Mouse (Mus musculus) cerebellum, postnatal 10 days (tissue): ENCODE data around the gene Gpc3.
A peak's percentile ranks its signal among the peaks of the same experiment; 100 is the strongest.

Source experiments
- DNase-seq, 2 experiments: peaks; one replicate each; pipeline ENCODE4 v3.0.0; 2021; ENCODE audit warnings: mixed read lengths in 2 of 2

The Gpc3 gene

DNA sequence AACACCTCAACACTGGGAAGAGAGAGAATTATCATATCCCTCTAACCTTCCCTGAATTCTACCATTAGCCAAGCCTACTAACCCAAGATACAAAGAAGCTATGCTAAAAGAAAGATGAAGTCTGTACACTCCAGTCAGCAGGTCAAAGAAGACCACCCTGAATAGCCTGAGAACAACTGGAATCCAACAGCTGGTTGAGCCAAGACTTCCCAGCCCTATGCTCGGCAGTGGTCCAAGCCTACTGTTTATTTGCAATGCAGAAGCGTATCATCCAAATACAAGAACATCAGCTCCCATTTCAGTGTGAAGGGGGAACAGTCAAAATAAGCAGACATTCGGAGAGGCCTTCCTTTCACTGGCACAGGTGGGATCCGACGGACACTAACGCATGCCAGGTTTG, 56.3 kb downstream of the Gpc3 start:
- DNase-seq, result no peak

- no peak for DNase-seq
These were observed 62.5 kb downstream of the Gpc3 start for GRCm38 (mm10) chrX:52551296-52551695.

DNA sequence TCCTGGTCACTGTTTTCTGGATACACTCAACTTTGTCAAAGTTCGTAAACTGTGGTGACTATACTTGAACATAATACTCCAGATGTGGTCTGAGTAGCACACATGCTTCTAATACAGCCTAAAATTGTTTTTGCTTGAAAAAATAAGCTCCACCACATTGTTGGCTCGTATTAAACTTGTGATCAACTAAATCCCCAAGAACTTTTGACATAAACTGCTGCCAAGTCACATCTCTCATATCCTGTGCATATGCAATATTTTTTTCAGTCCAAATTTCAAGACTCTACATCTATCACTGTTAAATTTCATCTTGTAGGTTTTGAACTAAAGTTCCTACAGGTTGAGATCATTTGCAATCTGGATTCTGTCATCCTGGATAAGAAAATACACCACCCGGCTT, 69.1 kb downstream of the Gpc3 start:
- DNase-seq, result no peak

DNA sequence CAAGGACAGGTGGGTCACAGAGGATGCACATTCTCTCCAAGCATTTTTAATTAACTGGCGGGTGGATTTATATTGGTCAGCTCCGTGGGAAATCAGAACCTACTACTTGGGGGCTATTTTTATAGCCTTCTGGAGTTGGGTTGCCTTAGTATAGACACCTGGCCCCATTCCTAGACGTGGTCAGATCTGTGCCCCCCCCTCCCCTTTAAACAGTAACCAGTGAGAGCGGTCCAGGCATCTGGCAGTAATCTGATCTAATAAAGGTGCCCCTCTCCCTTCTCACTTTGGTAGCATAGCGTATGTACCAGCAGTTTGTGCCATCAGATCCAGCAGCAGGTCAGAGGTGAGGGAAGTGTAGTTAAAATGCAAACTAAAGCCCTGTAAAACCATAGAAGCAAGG, 76.5 kb downstream of the Gpc3 start:
- DNase-seq, result no peak

GRCm38 (mm10) chrX:52533766-52534165, 80.0 kb downstream of the Gpc3 start:
- DNase-seq, result no peak

GRCm38 (mm10) chrX:52533098-52533497, 80.7 kb downstream of the Gpc3 start:
- DNase-seq, result peak; percentile 5 to 22

- DNase-seq, result no peak
These were observed 81.6 kb downstream of the Gpc3 start for GRCm38 (mm10) chrX:52532124-52532523.

- no peak for DNase-seq
These were observed 87.7 kb downstream of the Gpc3 start for GRCm38 (mm10) chrX:52526086-52526485.

DNA sequence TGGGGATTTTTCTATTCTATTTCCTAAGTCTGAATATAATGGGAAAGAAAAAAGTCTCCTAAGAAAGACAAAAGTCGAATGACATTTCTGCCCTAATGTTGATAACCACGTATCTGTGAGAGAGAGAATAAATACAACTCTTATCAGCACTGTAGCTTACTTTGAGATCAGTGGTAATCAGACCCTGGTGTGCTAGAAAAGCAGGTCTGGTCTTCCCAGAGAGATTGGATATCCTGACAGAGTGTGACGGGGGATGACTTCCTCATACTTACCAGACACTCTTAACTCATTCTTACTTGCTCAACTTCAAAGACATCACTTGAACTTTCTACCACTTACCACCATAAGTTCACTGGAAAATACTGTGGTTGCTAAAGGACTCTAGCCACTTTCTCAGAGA, 88.6 kb downstream of the Gpc3 start:
- DNase-seq, result no peak

DNA sequence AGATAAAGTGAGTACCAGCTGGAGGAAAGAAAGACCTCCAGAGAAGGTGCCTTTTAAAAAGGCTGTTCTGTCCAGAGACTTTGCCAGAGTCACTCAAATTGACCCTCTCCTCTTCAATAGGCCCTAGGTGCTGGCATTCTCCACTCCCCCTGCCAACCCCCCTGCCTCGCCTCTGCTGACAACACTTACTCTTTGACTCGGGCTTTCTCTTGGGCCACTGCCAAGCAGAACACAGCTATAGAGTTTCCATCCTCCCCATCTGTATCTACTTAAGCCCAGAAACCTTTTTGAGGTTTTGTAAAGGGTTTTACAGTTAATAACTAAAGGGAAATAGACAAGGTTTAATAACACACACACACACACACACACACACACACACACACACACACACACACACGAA, 99.2 kb downstream of the Gpc3 start:
- peak; percentile 2 to 28 for DNase-seq

DNA sequence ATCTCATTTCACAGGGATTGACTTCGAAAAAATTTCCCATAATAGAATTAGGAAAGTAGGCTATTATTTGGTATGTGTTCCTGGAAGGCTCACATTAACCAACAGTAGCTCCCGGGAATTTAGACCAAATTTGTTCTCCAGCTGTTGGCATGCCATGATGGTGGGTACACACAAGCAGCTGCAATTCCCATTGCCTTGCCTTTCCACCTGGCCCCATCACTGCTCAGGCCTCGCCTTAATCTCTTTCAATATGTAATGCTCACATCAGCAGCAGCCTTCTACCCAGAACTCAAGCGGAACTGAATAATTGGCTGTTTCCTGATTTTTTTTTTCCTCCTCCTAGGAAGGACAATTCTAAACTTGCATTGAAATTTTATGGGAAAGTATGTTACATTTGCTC, 102.6 kb downstream of the Gpc3 start:
- DNase-seq, result no peak

GRCm38 (mm10) chrX:52503857-52504256, 109.9 kb downstream of the Gpc3 start:
- DNase-seq, result no peak

GRCm38 (mm10) chrX:52489461-52489860, 124.3 kb downstream of the Gpc3 start:
- no peak for DNase-seq

DNA sequence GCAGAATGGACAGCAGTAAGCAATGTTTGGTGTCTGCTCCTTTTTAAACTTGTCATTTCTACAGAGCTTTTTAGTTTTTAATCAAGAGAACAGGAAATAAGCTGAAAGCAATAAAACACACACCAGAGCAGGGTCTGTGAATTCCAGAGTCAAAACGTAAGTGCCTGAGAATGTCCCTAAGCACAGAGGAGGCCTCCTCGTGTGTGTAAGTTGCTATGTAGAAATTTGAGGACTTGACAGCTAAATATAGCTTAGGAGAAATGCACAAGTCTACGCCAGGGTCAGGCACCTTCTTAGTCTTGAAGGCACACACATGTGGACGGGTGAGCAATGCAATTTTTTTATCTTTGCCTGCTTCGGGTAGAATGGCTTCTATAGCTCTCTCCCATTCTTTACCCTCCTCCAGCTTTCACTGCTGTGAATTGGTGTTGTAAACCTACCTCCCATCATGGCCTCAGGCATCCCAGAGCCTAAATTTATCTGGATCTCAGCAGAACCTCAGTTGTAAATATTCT, 158.6 kb downstream of the Gpc3 start:
- DNase-seq, result no peak

GRCm38 (mm10) chrX:52453445-52454182, 160.1 kb downstream of the Gpc3 start:
- peak; percentile 84 for DNase-seq

GRCm38 (mm10) chrX:52449177-52449576, 164.6 kb downstream of the Gpc3 start:
- DNase-seq, result no peak

DNA sequence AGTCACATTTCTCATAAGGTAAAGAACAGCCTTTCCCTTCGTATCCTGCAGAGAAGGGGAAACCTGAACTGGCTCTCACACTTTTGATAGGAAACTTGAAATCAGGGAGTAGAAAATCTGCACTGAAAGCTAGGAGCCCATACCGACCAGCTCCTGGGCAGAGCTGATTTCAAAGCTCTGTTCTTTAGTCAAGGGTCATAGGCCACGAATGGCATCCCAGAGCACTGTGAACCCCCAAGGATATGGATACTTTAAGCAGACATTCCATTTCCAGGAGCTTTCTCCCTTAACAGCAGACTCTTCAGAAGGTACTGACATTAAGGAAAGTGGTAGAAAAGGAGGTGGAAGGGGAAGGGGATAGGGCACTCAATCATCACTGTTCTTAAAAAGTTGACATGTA, 165.3 kb downstream of the Gpc3 start:
- no peak for DNase-seq

DNA sequence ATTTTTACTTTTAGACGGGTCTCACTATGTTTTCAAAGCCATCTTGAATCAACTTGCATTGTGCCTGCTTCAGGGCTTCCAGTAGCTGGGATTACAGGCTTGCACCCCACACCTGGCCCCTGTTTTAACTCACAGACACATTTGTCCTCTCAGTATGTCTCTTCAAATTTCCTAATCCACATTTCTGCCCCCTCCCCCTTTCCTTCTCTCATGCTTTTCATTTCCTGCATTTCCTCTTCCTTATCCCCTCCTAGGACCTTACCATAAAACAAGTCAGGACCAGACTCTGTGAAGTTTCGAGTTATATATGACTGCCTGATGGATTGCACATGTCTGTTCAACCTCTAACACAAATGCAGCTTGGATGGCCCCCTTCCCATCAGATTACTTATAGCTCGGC, 167.2 kb downstream of the Gpc3 start:
- no peak for DNase-seq

DNA sequence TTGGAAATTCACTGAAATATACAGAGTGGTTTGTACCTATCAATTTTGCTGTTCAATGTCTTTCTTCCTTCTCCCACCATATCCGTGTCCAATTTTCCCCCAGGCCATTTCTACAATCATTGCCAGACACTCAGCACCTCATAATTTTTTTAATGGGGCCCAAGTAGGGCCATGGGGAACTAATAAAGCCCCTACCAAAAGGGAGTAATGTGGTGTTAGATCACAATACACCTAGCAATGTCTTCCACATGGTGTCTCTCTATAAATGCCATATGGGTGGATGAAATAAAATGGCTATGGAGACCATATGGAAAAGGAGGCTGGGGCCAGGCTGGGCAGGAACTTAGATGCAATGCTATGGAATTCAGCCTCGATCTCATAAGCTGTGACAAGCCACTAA, 168.8 kb downstream of the Gpc3 start:
- DNase-seq, result no peak

DNA sequence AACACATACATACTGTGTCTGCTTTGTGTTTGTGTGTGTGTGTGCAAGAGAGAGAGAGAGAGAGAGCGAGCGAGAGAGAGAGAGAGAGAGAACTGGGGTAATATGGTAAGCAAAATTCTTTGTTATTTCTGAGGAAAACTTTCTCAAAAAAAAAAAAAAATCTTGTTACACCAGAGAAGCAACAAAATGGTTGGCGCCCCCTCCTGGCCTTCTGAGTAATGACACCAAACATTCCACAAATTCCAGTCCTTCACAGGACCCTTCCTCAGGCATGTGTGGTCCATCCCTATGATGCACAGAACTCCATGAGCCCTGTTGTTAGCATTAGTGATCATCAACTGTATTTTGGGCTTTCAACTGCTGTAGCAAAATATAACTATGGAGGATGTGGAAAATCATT, 172.0 kb downstream of the Gpc3 start:
- DNase-seq, result peak; percentile 11 to 17

DNA sequence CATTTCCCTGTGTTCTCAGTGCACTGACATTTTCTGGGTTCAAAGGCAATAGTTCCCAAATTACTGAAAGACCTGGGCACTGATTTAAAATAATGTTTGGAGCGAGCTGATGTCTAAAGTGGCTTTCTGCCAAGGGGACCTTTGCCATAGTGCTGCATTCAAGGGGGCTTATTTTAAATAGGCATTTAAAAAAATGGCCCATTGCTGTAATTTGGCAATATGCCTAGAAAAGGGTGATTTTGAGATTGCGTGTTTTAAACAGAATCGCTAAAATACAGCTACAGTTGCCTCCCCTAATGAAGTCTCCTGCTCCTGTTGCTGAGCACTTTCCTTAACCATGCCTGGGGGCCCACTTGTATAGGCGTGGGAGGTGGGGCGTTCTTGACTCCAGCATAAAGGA, 174.3 kb downstream of the Gpc3 start:
- no peak for DNase-seq

DNA sequence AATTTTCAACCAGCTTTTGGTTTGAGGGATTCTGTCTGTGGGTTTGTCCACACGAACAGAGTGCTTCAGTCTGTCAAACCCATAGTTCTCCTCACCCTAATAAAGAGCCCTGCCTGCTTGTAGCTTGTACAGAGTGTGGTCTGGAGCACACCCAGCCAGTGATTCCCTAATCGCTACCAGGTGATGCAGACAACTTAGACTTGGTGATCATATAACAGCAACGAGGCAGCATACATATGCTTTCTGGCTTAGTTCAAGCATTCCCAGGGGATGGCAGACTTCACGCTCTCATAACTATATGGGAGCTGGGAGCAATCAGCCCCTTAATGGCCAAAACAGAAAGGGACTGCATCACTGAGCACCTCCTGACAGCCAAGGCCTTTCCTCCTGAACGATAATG, 188.1 kb downstream of the Gpc3 start:
- DNase-seq, result no peak

DNA sequence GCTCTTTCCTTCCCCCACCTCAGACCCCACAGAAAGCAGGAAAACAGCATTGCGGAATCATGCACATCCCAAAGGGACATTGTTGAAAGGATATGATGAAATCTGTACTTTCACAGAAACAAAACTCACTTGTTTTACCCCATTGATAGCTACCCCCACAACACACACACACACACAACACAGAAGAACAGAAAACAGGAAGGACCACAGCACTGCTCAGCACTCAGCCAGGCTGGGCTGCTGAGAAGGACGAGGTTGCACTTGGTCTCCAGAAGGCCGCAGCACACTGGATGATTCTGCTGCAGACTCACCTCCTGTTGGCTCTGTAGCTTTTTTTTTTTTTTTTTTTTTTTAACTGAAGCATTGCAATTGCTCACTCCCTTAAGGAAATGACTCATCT, 193.9 kb downstream of the Gpc3 start:
- no peak for DNase-seq

- no peak for DNase-seq
These were observed 200.8 kb downstream of the Gpc3 start for GRCm38 (mm10) chrX:52412936-52413335.

DNA sequence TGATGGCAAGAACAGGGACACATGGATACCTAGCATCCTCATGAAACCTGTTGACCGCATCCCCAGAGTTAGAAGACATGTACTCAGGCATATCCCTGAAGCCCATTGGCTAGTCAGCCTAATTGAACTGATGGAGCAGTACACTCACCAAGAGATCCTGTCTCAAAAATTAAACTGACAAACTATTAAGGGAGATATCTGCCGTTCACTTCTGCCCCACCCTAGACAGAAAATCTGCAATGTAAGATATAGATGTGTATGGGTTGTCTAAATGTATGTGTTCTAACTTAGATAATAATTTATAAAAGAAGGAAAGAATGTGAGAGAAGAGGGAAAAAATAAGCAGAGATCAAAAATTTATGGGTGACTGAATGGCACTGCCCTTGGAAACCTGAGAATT, 212.6 kb downstream of the Gpc3 start:
- no peak for DNase-seq
